Mouse (Mus musculus): Measurements from ENCODE around the gene Ccdc28b. TPM values are rescaled to one million over a fixed set of nuclear protein-coding genes. Genes with fewer than 3 reads are reported as not detected.

The Ccdc28b gene
- polyA plus RNA-seq, 1 experiment, result 14.8 TPM

GRCm38 (mm10) chr4:129662255-129662813 is 38.6 kb upstream of the Ccdc28b start:
- H3K79me2 ChIP-seq (ENCODE audit: control insufficient read depth, insufficient read depth), result peaks cover 24% of the 10 kb centered on the region
- no peak overlapping the region for H3K4me2 ChIP-seq (ENCODE audit: low read depth)
- H3K36me3 ChIP-seq (ENCODE audit: control insufficient read depth, insufficient read depth), result peaks cover 28% of the 10 kb centered on the region
- no peak overlapping the region for H3K4me3 ChIP-seq
- no peak overlapping the region for H3ac ChIP-seq (ENCODE audit: control insufficient read depth, insufficient read length)
- no peaks in the 10 kb centered on the region for H3K27me3 ChIP-seq (ENCODE audit: control insufficient read depth, insufficient read depth, insufficient read length)
- TF ChIP-seq SRF (IDR thresholded peaks at IDR 0.05; ENCODE audit: control insufficient read depth, insufficient read length, low read depth) (no peak), REST (IDR thresholded peaks at IDR 0.05; ENCODE audit: insufficient read depth, insufficient read length) (no peak), POLR2AphosphoS2 (IDR thresholded peaks at IDR 0.05; ENCODE audit: insufficient read length, low read depth) (no peak), MYOD1 (IDR thresholded peaks at IDR 0.05; ENCODE audit: control insufficient read depth in 1 of 3, insufficient read length in 2 of 3, low read depth in 2 of 3) (no peak), TCF3 (IDR thresholded peaks at IDR 0.05; ENCODE audit: insufficient read length, low read depth) (no peak), USF1 (IDR thresholded peaks at IDR 0.05; ENCODE audit: low read depth) (no peak), POLR2A (IDR thresholded peaks at IDR 0.05; ENCODE audit: insufficient read length, low read depth) (no peak), TCF12 (IDR thresholded peaks at IDR 0.05; ENCODE audit: insufficient read depth, poor library complexity, severe bottlenecking) (no peak), MYOG (IDR thresholded peaks at IDR 0.05; ENCODE audit: control insufficient read depth in 1 of 3, insufficient read depth in 1 of 3, insufficient read length in 2 of 3, low read depth in 2 of 3) (no peak), CEBPB (IDR thresholded peaks at IDR 0.05; ENCODE audit: insufficient read depth, poor library complexity, severe bottlenecking) (no peak)

- H3K4me2 ChIP-seq (ENCODE audit: low read depth), result no peak overlapping the region
- no peak overlapping the region for H3K4me3 ChIP-seq
- peaks cover 18% of the 10 kb centered on the region for H3K79me2 ChIP-seq (ENCODE audit: control insufficient read depth, insufficient read depth)
- peaks cover 31% of the 10 kb centered on the region for H3K36me3 ChIP-seq (ENCODE audit: control insufficient read depth, insufficient read depth)
- no peak overlapping the region for H3ac ChIP-seq (ENCODE audit: control insufficient read depth, insufficient read length)
- no peak for TF ChIP-seq MYOG (IDR thresholded peaks at IDR 0.05; ENCODE audit: control insufficient read depth in 1 of 3, insufficient read depth in 1 of 3, insufficient read length in 2 of 3, low read depth in 2 of 3)
- TF ChIP-seq POLR2AphosphoS2 (IDR thresholded peaks at IDR 0.05; ENCODE audit: insufficient read length, low read depth), result no peak
- no peak for TF ChIP-seq MYOD1 (IDR thresholded peaks at IDR 0.05; ENCODE audit: control insufficient read depth in 1 of 3, insufficient read length in 2 of 3, low read depth in 2 of 3)
- no peak for TF ChIP-seq TCF12 (IDR thresholded peaks at IDR 0.05; ENCODE audit: insufficient read depth, poor library complexity, severe bottlenecking)
- TF ChIP-seq CEBPB (IDR thresholded peaks at IDR 0.05; ENCODE audit: insufficient read depth, poor library complexity, severe bottlenecking), result no peak
- TF ChIP-seq TCF3 (IDR thresholded peaks at IDR 0.05; ENCODE audit: insufficient read length, low read depth), result no peak
- TF ChIP-seq MAX (IDR thresholded peaks at IDR 0.05; ENCODE audit: low read depth), result no peak
- no peak for TF ChIP-seq E2F4 (IDR thresholded peaks at IDR 0.05; ENCODE audit: insufficient read depth)
- TF ChIP-seq SRF (IDR thresholded peaks at IDR 0.05; ENCODE audit: control insufficient read depth, insufficient read length, low read depth), result no peak
- TF ChIP-seq USF1 (IDR thresholded peaks at IDR 0.05; ENCODE audit: low read depth), result no peak
- no peak for TF ChIP-seq REST (IDR thresholded peaks at IDR 0.05; ENCODE audit: insufficient read depth, insufficient read length)
- TF ChIP-seq POLR2A (IDR thresholded peaks at IDR 0.05; ENCODE audit: insufficient read length, low read depth), result no peak
- H3K27me3 ChIP-seq (ENCODE audit: control insufficient read depth, insufficient read depth, insufficient read length), result no peaks in the 10 kb centered on the region
Measured at GRCm38 (mm10) chr4:129661584-129661983, 37.8 kb upstream of the Ccdc28b start.

- Histone ChIP-seq H3K79me2 (ENCODE audit: control insufficient read depth, insufficient read depth) (no peaks in the 10 kb centered on the region), H3K36me3 (ENCODE audit: control insufficient read depth, insufficient read depth) (peaks cover 68% of the 10 kb centered on the region), H3K4me2 (ENCODE audit: low read depth) (no peak overlapping the region), H3K4me3 (no peak overlapping the region), H3K27me3 (ENCODE audit: control insufficient read depth, insufficient read depth, insufficient read length) (no peaks in the 10 kb centered on the region), H3ac (ENCODE audit: control insufficient read depth, insufficient read length) (no peak overlapping the region)
- TF ChIP-seq MAX (IDR thresholded peaks at IDR 0.05; ENCODE audit: low read depth), result no peak
- no peak for TF ChIP-seq CEBPB (IDR thresholded peaks at IDR 0.05; ENCODE audit: insufficient read depth, poor library complexity, severe bottlenecking)
- TF ChIP-seq MYOD1 (IDR thresholded peaks at IDR 0.05; ENCODE audit: control insufficient read depth in 1 of 3, insufficient read length in 2 of 3, low read depth in 2 of 3), result no peak
- no peak for TF ChIP-seq USF1 (IDR thresholded peaks at IDR 0.05; ENCODE audit: low read depth)
- TF ChIP-seq REST (IDR thresholded peaks at IDR 0.05; ENCODE audit: insufficient read depth, insufficient read length), result no peak
Measured at GRCm38 (mm10) chr4:129654770-129655169, 31.0 kb upstream of the Ccdc28b start.

- Histone ChIP-seq H3ac (ENCODE audit: control insufficient read depth, insufficient read length) (no peak overlapping the region), H3K27me3 (ENCODE audit: control insufficient read depth, insufficient read depth, insufficient read length) (no peaks in the 10 kb centered on the region), H3K4me2 (ENCODE audit: low read depth) (no peak overlapping the region), H3K79me2 (ENCODE audit: control insufficient read depth, insufficient read depth) (no peaks in the 10 kb centered on the region), H3K4me3 (no peak overlapping the region), H3K36me3 (ENCODE audit: control insufficient read depth, insufficient read depth) (peaks cover 76% of the 10 kb centered on the region)
- no peak for TF ChIP-seq SRF (IDR thresholded peaks at IDR 0.05; ENCODE audit: control insufficient read depth, insufficient read length, low read depth)
Measured at GRCm38 (mm10) chr4:129650359-129650758, 26.6 kb upstream of the Ccdc28b start.

GRCm38 (mm10) chr4:129648656-129649055 is 24.9 kb upstream of the Ccdc28b start:
- H3K79me2 ChIP-seq (ENCODE audit: control insufficient read depth, insufficient read depth), result no peaks in the 10 kb centered on the region
- TF ChIP-seq TCF12 (IDR thresholded peaks at IDR 0.05; ENCODE audit: insufficient read depth, poor library complexity, severe bottlenecking), result no peak
- no peak for TF ChIP-seq MYOG (IDR thresholded peaks at IDR 0.05; ENCODE audit: control insufficient read depth in 1 of 3, insufficient read depth in 1 of 3, insufficient read length in 2 of 3, low read depth in 2 of 3)
- TF ChIP-seq TCF3 (IDR thresholded peaks at IDR 0.05; ENCODE audit: insufficient read length, low read depth), result no peak
- TF ChIP-seq MYOD1 (IDR thresholded peaks at IDR 0.05; ENCODE audit: control insufficient read depth in 1 of 3, insufficient read length in 2 of 3, low read depth in 2 of 3), result no peak
- no peak for TF ChIP-seq CEBPB (IDR thresholded peaks at IDR 0.05; ENCODE audit: insufficient read depth, poor library complexity, severe bottlenecking)
- no peak for TF ChIP-seq SRF (IDR thresholded peaks at IDR 0.05; ENCODE audit: control insufficient read depth, insufficient read length, low read depth)
- TF ChIP-seq MAX (IDR thresholded peaks at IDR 0.05; ENCODE audit: low read depth), result no peak
- no peak for TF ChIP-seq USF1 (IDR thresholded peaks at IDR 0.05; ENCODE audit: low read depth)
- no peak for TF ChIP-seq POLR2A (IDR thresholded peaks at IDR 0.05; ENCODE audit: insufficient read length, low read depth)
- no peak for TF ChIP-seq REST (IDR thresholded peaks at IDR 0.05; ENCODE audit: insufficient read depth, insufficient read length)
- no peak for TF ChIP-seq POLR2AphosphoS2 (IDR thresholded peaks at IDR 0.05; ENCODE audit: insufficient read length, low read depth)
- TF ChIP-seq E2F4 (IDR thresholded peaks at IDR 0.05; ENCODE audit: insufficient read depth), result no peak
- no peak overlapping the region for H3ac ChIP-seq (ENCODE audit: control insufficient read depth, insufficient read length)
- no peak overlapping the region for H3K4me3 ChIP-seq
- no peak overlapping the region for H3K4me2 ChIP-seq (ENCODE audit: low read depth)
- peaks cover 61% of the 10 kb centered on the region for H3K36me3 ChIP-seq (ENCODE audit: control insufficient read depth, insufficient read depth)
- H3K27me3 ChIP-seq (ENCODE audit: control insufficient read depth, insufficient read depth, insufficient read length), result no peaks in the 10 kb centered on the region

Measured in myocyte (in vitro differentiated cells).